Mouse (Mus musculus): ENCODE data around the gene Cdkn1a.
A peak's percentile ranks its signal among the peaks of the same experiment; 100 is the strongest.
"Not testable (repeated sequence)": the region's sequence is repeated elsewhere in the genome, so short reads cannot be mapped to it uniquely, and the experiment has no call there.

The Cdkn1a gene

GRCm38 (mm10) chr17:29090776-29091175, at the start of gene Cdkn1a:
Cdkn1a (plus strand) TSS chr17:29090976.
- no peak for ATAC-seq (ENCODE audit: low TSS enrichment)

- ATAC-seq (ENCODE audit: low TSS enrichment) = not testable (repeated sequence)
Measured at GRCm38 (mm10) chr17:29041632-29042031, 49.1 kb upstream of the Cdkn1a start.

GRCm38 (mm10) chr17:29042569-29042968, 48.2 kb upstream of the Cdkn1a start:
- no peak for ATAC-seq (ENCODE audit: low TSS enrichment)

- ATAC-seq (ENCODE audit: low TSS enrichment) = no peak
Measured at GRCm38 (mm10) chr17:29043583-29043982, 47.2 kb upstream of the Cdkn1a start.

- ATAC-seq (ENCODE audit: low TSS enrichment) = no peak
Measured at GRCm38 (mm10) chr17:29044146-29044924, 46.4 kb upstream of the Cdkn1a start.

- 0 out of 2 replicates have a peak, but pooled peaks have one; percentile 25 for ATAC-seq (ENCODE audit: low TSS enrichment)
Measured at GRCm38 (mm10) chr17:29044925-29045319, 45.9 kb upstream of the Cdkn1a start.

- ATAC-seq (ENCODE audit: low TSS enrichment) = no peak
Measured at GRCm38 (mm10) chr17:29045741-29046530, 44.8 kb upstream of the Cdkn1a start.

- ATAC-seq (ENCODE audit: low TSS enrichment) = no peak
Measured at GRCm38 (mm10) chr17:29046863-29047262, 43.9 kb upstream of the Cdkn1a start.

GRCm38 (mm10) chr17:29047697-29048514, 42.9 kb upstream of the Cdkn1a start:
- no peak for ATAC-seq (ENCODE audit: low TSS enrichment)

GRCm38 (mm10) chr17:29048748-29049507, 41.8 kb upstream of the Cdkn1a start:
- ATAC-seq (ENCODE audit: low TSS enrichment) = peak; percentile 43

- ATAC-seq (ENCODE audit: low TSS enrichment) = no peak
Measured at GRCm38 (mm10) chr17:29049508-29049889, 41.3 kb upstream of the Cdkn1a start.

GRCm38 (mm10) chr17:29049923-29050322, 40.9 kb upstream of the Cdkn1a start:
- no peak for ATAC-seq (ENCODE audit: low TSS enrichment)

- no peak for ATAC-seq (ENCODE audit: low TSS enrichment)
Measured at GRCm38 (mm10) chr17:29050791-29051190, 40.0 kb upstream of the Cdkn1a start.

- ATAC-seq (ENCODE audit: low TSS enrichment) = no peak
Measured at GRCm38 (mm10) chr17:29053067-29053466, 37.7 kb upstream of the Cdkn1a start.

- no peak for ATAC-seq (ENCODE audit: low TSS enrichment)
Measured at GRCm38 (mm10) chr17:29053841-29054240, 36.9 kb upstream of the Cdkn1a start.

- ATAC-seq (ENCODE audit: low TSS enrichment) = no peak
Measured at GRCm38 (mm10) chr17:29054429-29054828, 36.3 kb upstream of the Cdkn1a start.

- no peak for ATAC-seq (ENCODE audit: low TSS enrichment)
Measured at GRCm38 (mm10) chr17:29055586-29055985, 35.2 kb upstream of the Cdkn1a start.

- ATAC-seq (ENCODE audit: low TSS enrichment) = no peak
Measured at GRCm38 (mm10) chr17:29056207-29056606, 34.6 kb upstream of the Cdkn1a start.

- ATAC-seq (ENCODE audit: low TSS enrichment) = 0 out of 2 replicates have a peak, but pooled peaks have one; percentile 14
Measured at GRCm38 (mm10) chr17:29056699-29057151, 34.1 kb upstream of the Cdkn1a start.

- ATAC-seq (ENCODE audit: low TSS enrichment) = peak; percentile 71; the same call in 1 of the 2 replicates
Measured at GRCm38 (mm10) chr17:29057361-29057890, 33.4 kb upstream of the Cdkn1a start.

GRCm38 (mm10) chr17:29057961-29058360, 32.8 kb upstream of the Cdkn1a start:
- ATAC-seq (ENCODE audit: low TSS enrichment) = 0 out of 2 replicates have a peak, but pooled peaks have one; percentile 17

Measured in frontal cortex, adult (tissue).